Mouse (Mus musculus): ENCODE data around the gene Fmo3.

Fmo3 gene

GRCm38 (mm10) chr1:162929146-162929545 lies 55.2 kb downstream of the Fmo3 start:
- DNase-seq: no peak

- DNase-seq: no peak
Measured at GRCm38 (mm10) chr1:162925121-162925520, 59.2 kb downstream of the Fmo3 start.

GRCm38 (mm10) chr1:162916661-162917060 lies 67.7 kb downstream of the Fmo3 start:
- no peak for DNase-seq

DNA sequence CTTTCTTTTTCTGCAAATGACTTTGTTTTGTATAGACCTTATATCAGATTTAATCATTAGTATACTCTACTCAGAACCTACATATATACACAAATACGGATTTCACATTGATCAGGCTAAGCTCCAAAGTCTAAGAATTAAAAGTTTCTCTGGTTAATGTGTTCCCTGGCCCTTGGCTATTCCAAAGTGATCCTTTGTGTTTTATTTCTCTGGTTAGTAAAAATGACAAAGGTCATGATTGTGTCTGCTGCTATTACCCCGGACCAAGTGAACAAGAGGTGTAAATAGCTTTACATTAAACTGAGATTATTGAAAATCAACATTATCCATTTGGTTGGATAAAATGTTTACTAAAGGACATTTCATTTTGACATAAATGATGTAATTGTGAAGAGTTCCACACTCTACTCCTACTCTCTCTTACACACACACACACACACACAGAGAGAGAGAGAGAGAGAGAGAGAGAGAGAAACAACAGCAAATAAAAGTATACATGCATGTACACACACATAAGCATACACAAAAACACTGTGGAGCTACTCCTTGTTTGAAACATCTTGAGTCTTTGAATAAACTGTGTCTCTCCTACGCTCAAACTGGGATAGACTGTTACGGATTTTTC lies 69.3 kb downstream of the Fmo3 start:
- no peak for DNase-seq

DNA sequence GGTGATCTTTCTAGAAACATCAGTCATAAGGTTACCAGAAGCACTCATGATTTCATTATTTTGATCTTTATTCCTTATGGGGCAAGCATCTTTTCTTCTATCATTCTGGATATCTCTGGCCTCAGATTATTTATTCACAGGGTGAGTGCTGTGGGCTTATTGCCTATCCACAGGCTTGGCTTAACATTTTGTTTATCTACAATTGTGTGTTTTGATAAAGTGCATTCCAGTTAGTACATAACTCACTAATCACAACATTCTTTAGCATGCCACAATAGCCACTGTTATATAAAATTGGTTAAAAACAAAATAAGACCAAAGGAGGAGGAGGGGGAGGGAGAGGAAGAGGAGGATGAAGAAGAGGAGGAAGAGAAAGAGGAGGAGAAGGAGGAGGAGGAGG lies 72.2 kb downstream of the Fmo3 start:
- DNase-seq: no peak

Data from thymus, postnatal 25 days (tissue).